Mouse (Mus musculus) kidney, adult 2 months (tissue): Measurements from ENCODE around the gene Isoc2a. TPM values are rescaled to one million over a fixed set of nuclear protein-coding genes. Genes with fewer than 3 reads are reported as not detected.

Experiments used
- DNase-seq: peaks from one replicate; pipeline ENCODE4 v3.0.0; 2021
- H3K27ac ChIP-seq: fragments of 200-500 bp; 2 replicates; pipeline ENCODE4 v1.5.1; 2012; ENCODE audit warnings: low read depth, low read length, control low read depth, inconsistent platforms; ENCODE audit not compliant: insufficient read depth
- H3K27me3 ChIP-seq: fragments of 200-500 bp; replicated peaks from 2 replicates; pipeline ENCODE4 v1.6.1; 2012; ENCODE audit warnings: mild to moderate bottlenecking, moderate library complexity, low read length, inconsistent platforms; ENCODE audit not compliant: control insufficient read depth, insufficient read depth
- H3K36me3 ChIP-seq: fragments of 200-500 bp; 2 replicates; pipeline ENCODE4 v1.6.1; 2012; ENCODE audit warnings: mild to moderate bottlenecking, moderate library complexity, low read length, inconsistent platforms; ENCODE audit not compliant: control insufficient read depth, insufficient read depth
- H3K4me1 ChIP-seq: fragments of 200-500 bp; 2 replicates; pipeline ENCODE4 v1.6.1; 2011; ENCODE audit warnings: low read length; ENCODE audit not compliant: control insufficient read depth, insufficient read depth
- H3K4me3 ChIP-seq: fragments of 200-500 bp; 2 replicates; pipeline ENCODE4 v1.5.1; 2011; ENCODE audit warnings: mild to moderate bottlenecking, low read depth, low read length, control low read depth; ENCODE audit not compliant: insufficient read depth
- CTCF ChIP-seq: fragments of 200-500 bp; conservative IDR thresholded peaks from 2 replicates; pipeline ENCODE4 v1.5.1; 2011; ENCODE audit warnings: low read depth, mild to moderate bottlenecking, control low read depth, low read length, moderate library complexity, mixed read lengths; ENCODE audit not compliant: insufficient read depth, insufficient read length
- POLR2A ChIP-seq: fragments of 200-500 bp; IDR thresholded peaks from one replicate; pipeline ENCODE4 v1.6.1; 2011; ENCODE audit warnings: low read depth, low read length, control low read depth
- WGBS: fragments of 180-500 bp; shearing (Covaris S2); methylation state at CpG from one replicate; pipeline ENCODE4 v1.1.7; 2018; 5-methylcytosine and 5-hydroxymethylcytosine counted together
- polyA plus RNA-seq: library from polyadenylated mRNA; depleted of rRNA; stranded (reverse); fragments of >200 nt; gene quantifications from 2 replicates; pipeline ENCODE4 v1.2.3, GENCODE M21; 2012

The Isoc2a gene
- polyA plus RNA-seq, 1 experiment = 182 TPM

- H3K4me3 ChIP-seq = no peak within 1 kb of the TSS
- 61% methylated on average over 10 of the region's 10 CpGs for WGBS
- H3K27ac ChIP-seq = no peak within 1 kb of the TSS
- no peaks in the 10 kb centered on the region for H3K36me3 ChIP-seq
- no peaks in the 10 kb centered on the region for H3K27me3 ChIP-seq
- H3K4me1 ChIP-seq = no peaks in the 10 kb centered on the region
- DNase-seq = no peak
- TF ChIP-seq CTCF (no peak), POLR2A (no peak)
Measured at GRCm38 (mm10) chr7:4906466-4906950, 29.6 kb downstream of the Isoc2a start, which contains the start of gene Gm36210. Gene Gm36210 (minus strand): TSS chr7:4906516.

GRCm38 (mm10) chr7:4911561-4911960, 34.6 kb downstream of the Isoc2a start:
- DNase-seq = peak; percentile 65
- 22% methylated on average over 9 of the region's 9 CpGs for WGBS
- no peaks in the 10 kb centered on the region for H3K36me3 ChIP-seq
- peaks cover 13% of the 10 kb centered on the region for H3K4me1 ChIP-seq
- H3K4me3 ChIP-seq = no peak overlapping the region
- no peaks in the 10 kb centered on the region for H3K27me3 ChIP-seq
- no peak overlapping the region for H3K27ac ChIP-seq
- TF ChIP-seq CTCF = peak; percentile 53
- no peak for TF ChIP-seq POLR2A

GRCm38 (mm10) chr7:4912248-4912647, 35.3 kb downstream of the Isoc2a start:
- peaks cover 16% of the 10 kb centered on the region for H3K4me1 ChIP-seq
- H3K36me3 ChIP-seq = no peaks in the 10 kb centered on the region
- TF ChIP-seq CTCF (no peak), POLR2A (no peak)
- WGBS = 73% methylated on average over 5 of the region's 5 CpGs
- H3K27me3 ChIP-seq = no peaks in the 10 kb centered on the region
- H3K27ac ChIP-seq = no peak overlapping the region
- no peak overlapping the region for H3K4me3 ChIP-seq
- DNase-seq = no peak

GRCm38 (mm10) chr7:4915007-4915665, 38.2 kb downstream of the Isoc2a start, which contains the start of gene Zfp628:
Gene Zfp628 (plus strand): TSS chr7:4915217.
- H3K4me1 ChIP-seq = peaks cover 16% of the 10 kb centered on the region
- WGBS = under 1% methylated on average over 56 of the region's 56 CpGs
- TF ChIP-seq CTCF (no peak), POLR2A (peak; percentile 70)
- H3K27ac ChIP-seq = peak within 1 kb of the TSS; percentile 90
- peak; percentile 96 for DNase-seq
- H3K4me3 ChIP-seq = peak within 1 kb of the TSS; percentile 81
- H3K27me3 ChIP-seq = no peaks in the 10 kb centered on the region
- no peaks in the 10 kb centered on the region; the same call in 1 of the 2 replicates for H3K36me3 ChIP-seq

DNA sequence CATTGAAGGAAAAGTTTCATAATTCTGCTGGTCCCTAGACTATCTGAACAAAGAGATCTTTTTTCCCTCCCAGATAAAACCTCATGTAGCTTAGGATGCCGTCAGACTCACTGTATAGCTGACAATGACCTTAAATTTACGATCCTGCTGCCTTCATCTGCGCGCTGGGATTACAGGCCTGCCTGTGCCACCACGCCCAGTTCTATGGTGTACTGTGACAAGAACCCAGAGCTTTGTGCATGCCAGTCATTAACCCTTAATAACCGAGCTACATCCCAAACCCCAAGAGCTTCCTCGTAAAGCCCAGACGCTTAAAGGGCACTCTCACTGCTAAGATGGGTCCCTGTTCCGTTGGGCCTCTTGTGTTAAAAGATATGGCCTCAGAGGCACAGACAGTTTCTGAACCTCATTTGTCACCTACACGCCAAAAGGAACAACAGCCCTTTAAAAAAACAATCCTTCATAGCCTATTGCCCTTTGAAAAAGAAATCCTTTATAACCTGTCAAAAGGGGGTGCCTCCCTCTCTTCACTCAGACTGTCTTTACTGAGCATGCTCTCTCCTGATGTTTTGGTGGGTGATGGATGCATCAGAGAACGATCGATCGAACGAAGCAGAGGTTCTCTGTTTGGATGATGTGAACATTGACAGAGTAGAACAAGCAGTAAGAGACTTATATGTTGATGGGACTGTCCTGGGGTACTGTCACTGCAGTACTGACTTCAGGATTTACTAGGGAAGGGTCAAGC, 38.9 kb downstream of the Isoc2a start:
- Histone ChIP-seq H3K36me3 (no peaks in the 10 kb centered on the region; the same call in 1 of the 2 replicates), H3K4me3 (peak overlapping the region; percentile 81), H3K27me3 (no peaks in the 10 kb centered on the region), H3K27ac (peak overlapping the region; percentile 75), H3K4me1 (peaks cover 16% of the 10 kb centered on the region)
- peak; percentile 37 for DNase-seq
- TF ChIP-seq POLR2A (no peak), CTCF (no peak)
- WGBS = 5% methylated on average over 14 of the region's 14 CpGs

- Histone ChIP-seq H3K27me3 (no peaks in the 10 kb centered on the region), H3K4me3 (no peak overlapping the region), H3K27ac (no peak overlapping the region), H3K36me3 (no peaks in the 10 kb centered on the region; the same call in 1 of the 2 replicates), H3K4me1 (peaks cover 16% of the 10 kb centered on the region)
- DNase-seq = no peak
- WGBS = 90% methylated on average over 2 of the region's 2 CpGs
- TF ChIP-seq POLR2A (no peak), CTCF (no peak)
Measured at GRCm38 (mm10) chr7:4917494-4917893, 40.5 kb downstream of the Isoc2a start.

- Histone ChIP-seq H3K27ac (no peak overlapping the region), H3K4me1 (peaks cover 25% of the 10 kb centered on the region), H3K4me3 (no peak overlapping the region), H3K36me3 (no peaks in the 10 kb centered on the region; the same call in 1 of the 2 replicates), H3K27me3 (no peaks in the 10 kb centered on the region)
- no peak for DNase-seq
- TF ChIP-seq CTCF = no peak
- TF ChIP-seq POLR2A = no peak
- WGBS = 92% methylated on average over 15 of the region's 15 CpGs
Measured at GRCm38 (mm10) chr7:4918681-4919080, 41.7 kb downstream of the Isoc2a start.
